Mouse (Mus musculus) intestine, postnatal 0 days (tissue): ENCODE measurements around the gene Abracl. TPM values are rescaled to one million over a fixed set of nuclear protein-coding genes. Genes with fewer than 3 reads are reported as not detected.

Source experiments
- ATAC-seq: fragments of 200-750 bp; cut with Nextera tagmentation; 2 replicates; pipeline ENCODE4 v1.8.0; 2017; ENCODE audit warnings: mild to moderate bottlenecking, moderate TSS enrichment, moderate library complexity
- H3K27ac ChIP-seq: fragments of 300-500 bp; sonication (generic); 2 replicates; pipeline ENCODE4 v1.5.1; 2014; ENCODE audit warnings: mild to moderate bottlenecking, low read depth, low read length, moderate library complexity
- H3K27me3 ChIP-seq: fragments of 300-500 bp; sonication (generic); replicated peaks from 2 replicates; pipeline ENCODE4 v1.6.1; 2014; ENCODE audit warnings: low read length, mixed read lengths; ENCODE audit not compliant: control insufficient read depth, insufficient read depth
- H3K36me3 ChIP-seq: fragments of 300-500 bp; sonication (generic); 2 replicates; pipeline ENCODE4 v1.6.1; 2014; ENCODE audit warnings: mild to moderate bottlenecking, moderate library complexity; ENCODE audit not compliant: control insufficient read depth, insufficient read depth
- H3K4me1 ChIP-seq: fragments of 300-500 bp; sonication (generic); replicated peaks from 2 replicates; pipeline ENCODE4 v1.6.1; 2014; ENCODE audit warnings: antibody characterized with exemption, low read length, mixed read lengths; ENCODE audit not compliant: control insufficient read depth, insufficient read depth
- H3K4me2 ChIP-seq: fragments of 300-500 bp; sonication (generic); replicated peaks from 2 replicates; pipeline ENCODE4 v1.6.1; 2014; ENCODE audit warnings: low read depth, mild to moderate bottlenecking, moderate library complexity
- H3K4me3 ChIP-seq: fragments of 300-500 bp; sonication (generic); 2 replicates; pipeline ENCODE4 v1.5.1; 2014; ENCODE audit warnings: low read depth, low read length
- H3K9ac ChIP-seq: fragments of 300-500 bp; sonication (generic); 2 replicates; pipeline ENCODE4 v1.6.1; 2014; ENCODE audit warnings: mild to moderate bottlenecking, low read depth, low read length
- H3K9me3 ChIP-seq: fragments of 300-500 bp; sonication (generic); 2 replicates; pipeline ENCODE4 v1.6.1; 2016; ENCODE audit warnings: mixed run types; ENCODE audit not compliant: control insufficient read depth
- CTCF ChIP-seq: sonication (generic); IDR thresholded peaks from 2 replicates; pipeline ENCODE4 v1.5.1; 2016; ENCODE audit warnings: low read depth, mild to moderate bottlenecking, control low read depth, antibody characterized with exemption, moderate library complexity
- whole genome bisulfite sequencing: fragments of 180-500 bp; shearing (Covaris S2); extraction: QIAGEN DNeasy Blood & Tissue Kit; methylation state at CpG from one replicate; pipeline ENCODE4 v1.1.7; 2014; 5-methylcytosine and 5-hydroxymethylcytosine counted together
- polyA plus RNA-seq: library from polyadenylated mRNA; unstranded; fragments of >200 nt; fragmentation: Nextera tagmentation; extraction: Ambion mirVana; gene quantifications from 2 replicates; pipeline ENCODE4 v1.2.1, GENCODE M21; 2015

Abracl gene
- polyA plus RNA-seq, 1 experiment from 2014 or later: 243 TPM

GRCm38 (mm10) chr10:17966090-17966489, 57.0 kb downstream of the Abracl start:
- H3K9me3 ChIP-seq: no peaks in the 10 kb centered on the region
- no peak for ATAC-seq
- H3K36me3 ChIP-seq: no peaks in the 10 kb centered on the region
- H3K27me3 ChIP-seq: no peaks in the 10 kb centered on the region
- H3K4me1 ChIP-seq: no peaks in the 10 kb centered on the region
- no peak overlapping the region for H3K27ac ChIP-seq
- H3K4me2 ChIP-seq: no peak overlapping the region
- TF ChIP-seq CTCF: no peak
- H3K4me3 ChIP-seq: no peak overlapping the region
- H3K9ac ChIP-seq: no peak overlapping the region
- 54% methylated on average over 4 of the region's 4 CpGs for WGBS

Other genes with a start within 250 kb of the Abracl start
- 0.03 and 0.08 TPM in 2 replicates for gene Txlnb, start 227.1 kb downstream of the Abracl start, polyA plus RNA-seq
- gene Heca, start 75.2 kb downstream of the Abracl start, polyA plus RNA-seq: 5.0 and 5.5 TPM in 2 replicates
- 6.1 and 7.7 TPM in 2 replicates for gene Reps1, start 32.6 kb upstream of the Abracl start, polyA plus RNA-seq
- gene Ect2l, start 187.6 kb upstream of the Abracl start, polyA plus RNA-seq: 0.24 and 0.35 TPM in 2 replicates
- gene Ccdc28a, start 211.7 kb upstream of the Abracl start, polyA plus RNA-seq: 36.6 and 37.5 TPM in 2 replicates